Mouse (Mus musculus): Measurements from ENCODE around the gene Cul7.
A peak's percentile ranks its signal among the peaks of the same experiment; 100 is the strongest.

Cul7 gene

GRCm38 (mm10) chr17:46628791-46629684 lies 21.1 kb upstream of the Cul7 start, which contains the start of gene Ptk7:
Gene Ptk7, minus strand, starts transcription at chr17:46629504.
- peak; percentile 97 to 98 for DNase-seq

- DNase-seq, result peak; percentile 61 to 67
Measured at GRCm38 (mm10) chr17:46629685-46630441, 20.3 kb upstream of the Cul7 start.

DNA sequence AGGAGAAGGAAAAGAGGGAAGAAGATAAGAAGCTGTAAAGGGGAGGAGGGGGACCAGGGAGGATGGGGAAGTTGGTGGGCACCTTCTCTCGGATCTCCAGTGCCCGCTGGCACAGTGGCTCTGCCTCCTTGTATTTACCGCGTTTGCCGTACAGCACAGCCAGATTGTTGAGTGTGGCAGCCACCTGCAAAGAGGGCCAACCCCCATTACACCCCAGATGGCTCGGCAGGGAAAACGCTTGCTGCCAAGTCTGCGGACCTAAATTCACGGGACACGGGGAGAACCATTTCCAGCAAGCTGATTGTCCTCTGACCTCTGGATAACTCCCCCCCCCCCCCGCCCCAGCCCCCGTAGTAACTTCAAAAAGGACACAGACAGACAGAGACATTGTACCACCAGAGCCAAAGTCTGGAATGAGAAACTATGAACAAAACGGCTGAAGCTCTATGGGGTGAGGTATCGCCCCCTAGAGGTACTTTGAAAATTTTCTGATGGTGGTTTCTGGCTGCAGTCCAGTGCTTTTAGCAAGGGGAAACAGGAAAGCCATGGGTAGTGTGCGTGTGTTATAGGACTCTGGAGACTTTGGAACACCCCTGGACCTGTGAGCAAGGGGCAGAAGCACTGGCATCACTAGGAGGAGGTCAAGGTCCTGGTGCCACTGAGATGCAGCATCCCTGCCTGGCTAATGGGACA lies 13.2 kb upstream of the Cul7 start:
- DNase-seq, result peak; percentile 82 to 91

GRCm38 (mm10) chr17:46639929-46640328 lies 10.2 kb upstream of the Cul7 start:
- no peak for DNase-seq

GRCm38 (mm10) chr17:46642060-46642459 lies 8.1 kb upstream of the Cul7 start:
- DNase-seq, result no peak

DNA sequence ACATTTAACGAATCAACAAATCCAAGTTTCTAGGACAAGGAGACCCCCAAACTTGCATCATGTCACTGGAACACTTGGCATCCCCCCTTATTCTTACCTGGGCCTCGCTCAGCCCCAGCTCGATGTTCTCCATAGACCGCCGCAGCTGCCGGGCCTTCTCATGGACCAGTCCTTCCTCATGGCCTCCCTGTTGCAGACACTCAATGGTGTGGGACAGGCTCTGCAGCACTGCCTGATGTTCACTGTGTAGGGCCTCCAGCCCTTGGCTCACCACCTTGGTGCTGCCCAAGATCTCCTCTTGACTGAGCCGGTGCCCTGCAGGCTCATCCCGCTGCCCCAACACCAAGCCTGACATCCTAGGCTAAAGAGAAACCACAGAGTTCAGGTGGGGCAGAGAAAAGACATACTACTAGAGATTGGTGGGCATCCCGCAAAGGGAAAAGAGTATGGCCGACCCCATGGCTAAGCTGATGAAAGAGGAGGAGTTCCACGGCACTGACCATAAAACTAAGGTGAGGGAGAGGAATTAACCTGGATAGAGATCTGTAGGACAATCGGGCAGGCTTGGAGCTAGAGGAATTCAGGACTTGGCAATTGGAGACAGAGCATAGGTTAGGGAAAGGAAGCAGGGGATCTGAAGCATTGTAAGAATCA lies 5.9 kb upstream of the Cul7 start:
- no peak for DNase-seq

DNA sequence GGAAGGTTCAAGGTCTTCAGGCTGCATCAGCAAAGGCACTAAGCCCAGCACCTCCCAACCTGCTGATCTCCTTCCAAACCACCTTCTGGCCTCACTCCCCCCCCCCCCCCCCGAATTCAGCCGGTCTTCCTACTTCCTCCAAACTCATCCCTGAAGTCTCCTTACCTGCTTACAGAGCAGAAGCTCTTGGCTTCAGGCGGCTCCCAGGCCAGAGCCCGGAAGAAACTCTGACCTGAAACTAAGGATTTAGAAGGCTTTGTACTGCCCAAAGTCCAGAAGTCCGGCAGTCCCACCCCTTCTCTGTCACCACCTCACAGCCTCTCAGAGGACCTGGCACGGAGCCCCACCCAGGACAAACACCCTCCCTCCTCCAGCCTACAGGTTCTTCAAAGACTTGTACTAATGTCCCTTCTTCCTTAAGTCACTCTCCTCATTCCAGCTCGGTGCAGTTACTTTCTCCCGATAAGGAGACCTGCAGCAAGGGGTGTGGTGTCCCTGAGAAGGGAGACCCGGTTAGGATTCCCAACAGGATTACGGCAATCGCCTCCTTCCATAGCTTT lies 5.1 kb upstream of the Cul7 start:
- peak; percentile 68 to 71 for DNase-seq

GRCm38 (mm10) chr17:46645561-46646321 lies 4.4 kb upstream of the Cul7 start, which contains the start of the genes Klc4 and Mrpl2:
Gene Klc4, minus strand, starts transcription at chr17:46646022.
Gene Mrpl2, plus strand, starts transcription at chr17:46646229.
- DNase-seq, result peak; percentile 99 to 100

DNA sequence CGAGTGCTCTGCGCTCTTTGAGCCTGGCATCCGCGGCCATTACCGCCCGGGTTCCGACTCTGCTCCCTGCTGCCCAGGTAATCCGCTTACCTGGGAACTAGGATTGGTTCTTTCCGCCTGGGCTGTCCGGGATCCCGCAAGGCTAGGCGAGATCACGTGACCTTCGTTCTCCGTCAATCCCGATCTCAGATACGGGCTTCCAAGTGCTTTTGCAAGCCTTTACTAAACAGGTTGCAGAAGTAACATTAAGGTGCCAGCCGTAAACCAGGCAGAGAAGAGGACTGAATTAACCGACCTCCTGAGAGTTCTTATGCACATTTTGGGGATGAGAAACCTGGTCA lies 3.8 kb upstream of the Cul7 start:
- no peak for DNase-seq

GRCm38 (mm10) chr17:46647279-46647678 lies 2.9 kb upstream of the Cul7 start:
- no peak for DNase-seq

DNA sequence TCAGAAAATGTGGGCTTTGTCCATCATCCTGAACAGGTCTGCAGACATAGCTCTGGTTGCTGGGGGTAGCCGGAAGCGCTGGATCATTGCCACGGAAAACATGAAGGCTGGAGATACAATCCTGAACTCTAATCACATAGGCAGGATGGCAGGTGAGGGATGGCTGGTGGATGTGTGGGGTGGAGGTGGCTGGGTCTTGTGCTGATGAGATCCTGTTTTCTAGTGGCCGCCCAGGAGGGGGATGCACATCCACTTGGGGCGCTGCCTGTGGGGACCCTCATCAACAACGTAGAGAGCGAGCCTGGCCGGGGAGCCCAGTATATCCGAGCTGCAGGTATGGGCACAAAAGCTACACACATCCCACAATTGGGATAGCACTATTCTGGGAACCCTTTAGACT lies 1.7 kb upstream of the Cul7 start:
- no peak for DNase-seq

- DNase-seq, result no peak
Measured at GRCm38 (mm10) chr17:46649811-46650210, 326 bp upstream of the Cul7 start.

GRCm38 (mm10) chr17:46651292-46651691 lies 1.2 kb downstream of the Cul7 start:
- peak in 1 of 2 experiments; percentile 32 for DNase-seq

DNA sequence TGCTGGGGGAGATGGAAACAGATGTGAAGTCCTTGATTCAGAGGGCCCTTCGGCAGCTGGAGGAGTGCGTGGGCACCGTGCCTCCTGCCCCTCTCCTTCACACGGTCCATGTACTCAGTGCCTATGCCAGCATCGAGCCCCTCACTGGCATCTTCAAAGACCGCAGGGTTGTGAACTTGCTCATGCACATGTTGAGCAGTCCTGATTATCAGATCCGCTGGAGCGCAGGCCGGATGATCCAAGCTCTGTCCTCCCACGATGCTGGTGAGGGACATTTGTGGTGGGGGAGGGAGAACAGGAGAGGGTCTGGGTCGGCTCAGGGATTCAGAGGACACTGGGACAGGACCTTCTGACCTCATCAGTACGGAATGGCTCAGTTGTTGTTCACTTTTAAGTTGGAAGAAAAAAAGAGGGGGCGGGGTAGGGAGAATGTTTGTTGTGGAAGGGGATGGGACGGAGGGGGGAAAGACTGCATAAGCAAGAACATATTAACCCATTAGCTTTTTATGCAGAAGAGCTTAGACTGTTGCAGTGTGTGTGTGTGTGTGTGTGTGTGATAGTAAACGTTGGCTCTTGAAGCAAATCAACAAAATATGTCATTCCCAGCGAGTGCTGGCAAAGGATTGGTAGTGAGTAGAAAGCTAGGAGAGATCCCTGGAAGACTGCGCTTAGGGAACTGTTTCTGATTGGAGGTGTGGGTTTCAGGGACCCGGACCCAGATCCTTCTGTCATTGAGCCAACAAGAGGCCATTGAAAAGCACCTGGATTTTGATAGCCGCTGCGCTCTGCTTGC lies 1.8 kb downstream of the Cul7 start:
- DNase-seq, result peak in 1 of 2 experiments; percentile 40

- DNase-seq, result no peak
Measured at GRCm38 (mm10) chr17:46656054-46656453, 5.9 kb downstream of the Cul7 start.

DNA sequence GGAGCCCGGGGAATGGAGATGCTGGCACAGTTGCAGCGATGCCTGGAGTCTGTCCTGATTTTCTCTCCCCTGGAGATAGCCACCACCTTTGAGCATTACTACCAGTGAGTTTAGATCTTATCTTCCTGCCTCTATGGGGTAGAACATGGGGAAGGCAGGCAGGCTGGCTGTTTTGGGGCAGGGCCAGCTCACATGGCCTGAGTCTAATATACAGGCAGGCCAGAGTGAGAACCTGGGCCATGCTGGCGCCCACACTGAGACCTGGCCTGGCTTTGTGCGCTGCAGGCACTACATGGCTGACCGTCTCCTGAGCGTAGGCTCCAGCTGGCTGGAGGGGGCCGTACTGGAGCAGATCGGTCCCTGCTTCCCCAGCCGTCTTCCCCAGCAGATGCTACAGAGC lies 11.2 kb downstream of the Cul7 start:
- peak; percentile 80 to 85 for DNase-seq

DNA sequence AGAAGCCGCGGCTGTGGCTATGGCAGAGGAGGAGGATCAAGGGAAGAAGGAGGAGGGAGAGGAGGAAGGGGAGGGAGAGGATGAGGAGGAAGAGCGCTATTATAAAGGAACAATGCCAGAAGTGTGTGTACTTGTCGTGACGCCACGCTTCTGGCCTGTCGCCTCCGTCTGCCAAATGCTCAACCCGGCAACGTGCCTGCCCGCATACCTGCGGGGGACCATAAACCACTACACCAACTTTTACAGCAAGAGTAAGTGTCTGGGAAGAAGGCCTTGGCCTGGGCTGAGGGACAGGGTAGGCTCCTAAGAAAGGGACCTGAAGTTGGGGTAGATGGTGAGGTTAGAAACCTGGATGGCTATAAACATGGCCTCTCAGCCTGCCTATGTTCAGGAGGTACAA lies 11.8 kb downstream of the Cul7 start:
- peak; percentile 64 to 72 for DNase-seq

GRCm38 (mm10) chr17:46662730-46663129 lies 12.6 kb downstream of the Cul7 start:
- peak; percentile 86 to 89 for DNase-seq

- DNase-seq, result no peak
Measured at GRCm38 (mm10) chr17:46667712-46668111, 17.6 kb downstream of the Cul7 start.

DNA sequence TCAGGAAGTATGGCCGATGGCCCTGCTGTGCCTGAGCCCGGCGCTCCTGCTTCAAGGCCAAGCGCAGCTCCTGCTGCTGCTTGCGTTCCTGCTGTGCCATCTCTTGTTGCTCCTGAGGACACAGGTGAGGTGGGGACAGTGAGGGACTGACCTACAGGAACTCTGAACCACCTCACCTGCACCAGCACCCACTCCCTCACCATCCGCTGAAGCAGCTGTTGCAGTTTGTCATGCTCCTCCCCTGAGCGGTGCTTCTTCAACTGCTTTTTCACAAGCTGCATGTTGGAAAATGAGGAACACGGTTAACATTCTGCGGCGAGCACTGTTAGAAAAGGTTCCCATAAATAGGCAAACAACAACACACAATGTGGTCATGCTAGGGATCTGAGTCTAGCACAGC lies 19.8 kb downstream of the Cul7 start:
- no peak for DNase-seq
